Mouse (Mus musculus): ENCODE data around the gene Gm11213.
A peak's percentile ranks its signal among the peaks of the same experiment; 100 is the strongest.

The Gm11213 gene

DNA sequence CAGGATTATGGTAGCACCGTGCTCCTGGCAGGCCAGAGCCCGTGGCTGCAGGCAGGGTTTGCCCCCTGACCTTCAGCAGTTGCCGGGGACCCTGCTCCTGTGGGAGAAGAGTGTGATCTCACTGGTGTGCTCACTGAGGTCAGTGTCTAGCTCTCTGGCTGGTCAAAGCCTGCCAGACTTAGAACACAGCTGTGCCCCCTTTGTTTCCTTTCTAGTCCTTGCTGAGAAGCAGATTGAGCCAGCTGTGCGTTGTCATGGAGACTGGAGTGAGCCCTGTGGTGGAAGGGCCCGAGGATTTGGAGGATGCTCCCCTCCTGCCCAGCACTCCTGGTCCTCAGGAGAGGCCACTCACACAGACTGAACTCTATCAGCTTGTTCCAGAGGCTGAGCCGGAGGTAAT lies 25.0 kb downstream of the Gm11213 start:
- no peak for DNase-seq (ENCODE audit: low spot score)

DNA sequence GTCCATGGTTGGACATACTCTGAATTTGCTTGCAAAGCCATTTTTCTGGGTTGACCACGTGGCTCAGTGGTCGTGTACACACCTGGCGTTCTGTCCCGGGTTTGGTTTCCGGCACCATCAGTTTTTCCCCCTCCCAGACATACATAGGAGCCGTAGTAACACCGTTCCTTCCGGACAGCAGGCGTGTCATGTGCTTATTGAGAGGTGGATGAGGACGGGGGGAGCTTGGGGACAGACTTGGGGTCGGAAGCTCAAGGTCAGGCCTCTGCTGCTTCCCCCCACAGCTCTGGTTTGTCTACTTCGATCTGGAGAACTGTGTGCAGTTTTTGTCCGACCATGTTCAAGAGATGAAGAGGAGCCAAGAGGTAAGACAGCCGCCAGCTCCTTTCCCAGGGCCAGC lies 25.4 kb downstream of the Gm11213 start:
- no peak for DNase-seq (ENCODE audit: low spot score)

GRCm38 (mm10) chr4:63572621-63573020 lies 32.4 kb downstream of the Gm11213 start:
- no peak for DNase-seq (ENCODE audit: low spot score)

GRCm38 (mm10) chr4:63570208-63570781 lies 34.8 kb downstream of the Gm11213 start:
- DNase-seq (ENCODE audit: low spot score), result no peak

GRCm38 (mm10) chr4:63569322-63569721 lies 35.7 kb downstream of the Gm11213 start:
- no peak for DNase-seq (ENCODE audit: low spot score)

- no peak for DNase-seq (ENCODE audit: low spot score)
Measured at GRCm38 (mm10) chr4:63567712-63568390, 37.2 kb downstream of the Gm11213 start.

DNA sequence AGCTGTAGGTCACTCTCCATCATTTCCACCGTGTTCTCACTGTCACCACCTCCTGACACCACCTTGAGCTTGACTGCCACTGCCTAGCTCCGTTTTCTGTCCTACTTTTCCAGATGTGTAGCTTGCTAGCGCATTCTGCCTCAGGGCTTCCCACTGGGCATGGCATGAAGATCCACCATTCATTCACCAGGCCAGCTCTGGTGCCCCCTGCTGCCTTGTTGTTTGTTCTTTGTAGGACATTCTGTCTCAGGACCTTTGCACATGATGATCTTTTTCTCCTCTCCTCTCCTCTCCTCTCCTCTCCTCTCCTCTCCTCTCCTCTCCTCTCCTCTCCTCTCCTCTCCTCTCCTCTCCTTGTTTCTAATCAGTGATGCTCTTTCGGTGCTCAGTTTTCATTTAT lies 42.3 kb downstream of the Gm11213 start:
- DNase-seq (ENCODE audit: low spot score), result no peak

- DNase-seq (ENCODE audit: low spot score), result no peak
Measured at GRCm38 (mm10) chr4:63561861-63562675, 43.0 kb downstream of the Gm11213 start.

DNA sequence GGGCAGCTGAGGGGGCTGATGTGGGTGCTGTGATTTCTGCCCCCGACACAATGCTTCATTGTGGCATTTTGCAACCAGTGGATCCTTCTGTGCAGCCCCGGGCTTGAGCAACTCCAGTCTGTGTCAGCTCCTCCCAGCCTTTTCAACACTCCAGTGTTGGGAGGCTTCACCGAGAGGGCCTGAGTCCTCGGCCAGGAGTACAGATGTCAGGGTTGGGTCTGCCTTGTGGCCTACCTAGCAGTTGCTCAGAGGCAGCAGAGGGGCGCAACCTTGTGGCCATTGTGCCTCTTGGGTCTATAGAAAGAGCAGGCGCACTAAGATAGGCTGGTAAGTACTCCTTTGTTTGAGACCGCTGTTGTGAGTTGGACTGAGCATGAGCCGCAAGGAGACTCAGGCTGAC lies 45.0 kb downstream of the Gm11213 start:
- DNase-seq (ENCODE audit: low spot score), result no peak

- DNase-seq (ENCODE audit: low spot score), result no peak
Measured at GRCm38 (mm10) chr4:63559127-63559697, 45.8 kb downstream of the Gm11213 start.

DNA sequence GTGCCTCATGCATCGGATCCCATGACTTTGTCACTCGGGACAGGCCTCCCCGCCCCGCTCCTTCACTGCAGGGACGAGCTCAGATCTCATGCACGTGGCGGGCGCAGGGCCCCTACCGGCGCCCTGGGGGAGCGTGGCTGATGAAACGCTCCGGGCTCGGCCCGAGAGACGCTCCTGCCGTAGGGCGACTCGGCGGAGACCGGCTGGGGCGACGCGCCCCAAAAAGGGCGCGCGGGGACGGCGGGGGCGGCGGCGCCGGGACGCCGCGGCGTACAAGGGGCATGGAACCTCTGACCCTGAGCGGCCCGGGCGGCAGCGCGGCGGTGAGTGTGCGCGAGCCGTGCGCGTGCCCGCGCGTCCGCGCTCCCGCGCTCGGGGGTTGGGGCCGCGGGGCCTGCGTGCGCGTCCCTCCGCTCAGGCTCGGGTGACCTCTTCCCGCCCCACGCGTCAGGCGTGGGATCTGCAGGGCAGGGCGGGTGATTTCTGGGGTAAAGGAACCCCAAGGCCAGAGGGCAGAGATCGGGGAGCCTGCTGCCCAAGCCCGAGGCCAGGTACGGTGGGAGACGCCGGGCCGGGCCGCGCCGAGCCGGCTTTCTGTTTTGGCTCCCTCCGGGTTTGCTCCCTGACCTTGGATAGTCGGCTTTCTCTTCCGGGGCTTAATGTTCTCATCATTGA lies 46.5 kb downstream of the Gm11213 start, which contains the start of gene Tmem268:
Gene Tmem268 (plus strand): TSS at position 375 of the 675 bp plus-strand sequence.
- peak; percentile 57 for DNase-seq (ENCODE audit: low spot score)

- no peak for DNase-seq (ENCODE audit: low spot score)
Measured at GRCm38 (mm10) chr4:63557124-63558059, 47.7 kb downstream of the Gm11213 start.

DNA sequence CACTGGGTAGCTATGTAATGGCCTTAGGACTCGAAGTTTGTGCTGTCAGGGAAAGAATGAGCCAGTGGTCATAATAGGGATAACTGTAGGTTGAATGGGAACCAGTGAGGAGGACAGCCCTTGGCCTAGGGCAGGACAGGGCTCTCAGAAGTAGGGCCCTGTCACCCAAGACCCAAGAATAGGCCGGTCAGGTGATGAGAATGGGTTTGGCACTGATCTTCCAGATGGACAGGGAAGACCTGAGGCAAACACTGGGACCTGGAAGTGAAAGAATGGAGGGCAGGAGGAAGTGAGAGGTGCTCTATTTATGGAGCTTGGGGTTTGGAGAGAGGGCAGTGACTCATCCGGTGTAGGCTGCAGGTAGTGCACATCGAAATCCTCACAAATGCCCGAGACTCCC lies 48.4 kb downstream of the Gm11213 start:
- no peak for DNase-seq (ENCODE audit: low spot score)

- DNase-seq (ENCODE audit: low spot score), result no peak
Measured at GRCm38 (mm10) chr4:63555111-63555510, 50.0 kb downstream of the Gm11213 start.

DNA sequence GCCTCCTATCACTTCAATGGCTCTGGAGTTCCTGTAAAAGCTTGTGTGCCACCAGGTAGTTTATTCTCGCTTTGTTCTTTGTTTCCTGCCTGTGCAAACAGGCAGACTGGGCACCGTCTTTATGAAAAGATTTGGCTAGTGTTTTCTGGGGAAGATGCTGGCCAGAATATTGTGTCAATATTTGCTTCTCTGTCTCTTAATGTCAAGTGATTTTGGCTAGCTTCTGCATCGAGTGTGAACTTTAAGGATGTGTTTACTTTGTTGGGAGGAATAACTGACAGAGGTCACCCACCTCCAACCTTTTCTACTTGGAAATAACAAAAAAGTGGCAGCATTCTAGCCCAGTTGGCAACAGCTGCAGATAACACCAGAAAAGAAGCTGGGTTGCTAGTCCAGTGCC lies 50.4 kb downstream of the Gm11213 start:
- DNase-seq (ENCODE audit: low spot score), result no peak

DNA sequence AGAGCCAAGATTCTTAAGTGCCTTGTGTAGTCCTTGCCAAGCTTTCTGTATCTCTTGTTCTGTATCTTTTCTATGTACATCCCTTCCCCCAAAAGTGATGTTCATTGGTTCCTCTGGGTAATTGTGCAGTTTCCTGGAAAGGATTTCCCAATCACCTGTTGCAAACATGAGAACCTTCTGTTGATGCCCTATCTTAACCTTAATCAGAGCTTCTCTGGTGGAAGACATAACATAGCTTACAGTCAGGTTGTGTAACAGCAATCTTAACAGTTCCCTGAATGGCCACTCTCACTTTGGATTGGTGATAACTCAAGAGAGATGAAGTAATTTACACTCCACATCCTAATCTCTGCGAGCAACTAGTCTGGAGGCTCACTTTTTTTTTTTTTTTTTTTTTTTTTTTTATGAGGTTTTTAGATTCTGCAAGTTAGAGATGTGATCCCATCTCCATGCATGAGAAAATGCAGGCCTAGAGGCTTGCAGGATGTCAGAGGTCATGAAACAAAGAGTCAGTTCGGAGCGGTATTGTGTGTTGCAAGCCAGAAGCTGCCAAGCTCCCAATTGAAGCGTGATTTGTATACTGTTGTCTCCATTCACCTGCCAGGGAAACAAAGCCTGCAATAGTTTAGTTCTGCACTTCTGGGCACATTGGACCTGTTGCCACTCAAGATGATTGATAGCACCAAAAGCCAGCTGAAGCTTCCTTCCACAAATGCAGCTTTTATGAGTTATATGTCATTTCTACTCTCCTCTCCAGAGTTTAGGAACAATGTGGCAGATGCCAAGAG lies 51.1 kb downstream of the Gm11213 start:
- DNase-seq (ENCODE audit: low spot score), result no peak

GRCm38 (mm10) chr4:63552865-63553264 lies 52.2 kb downstream of the Gm11213 start:
- no peak for DNase-seq (ENCODE audit: low spot score)

GRCm38 (mm10) chr4:63550908-63551307 lies 54.2 kb downstream of the Gm11213 start:
- no peak for DNase-seq (ENCODE audit: low spot score)

DNA sequence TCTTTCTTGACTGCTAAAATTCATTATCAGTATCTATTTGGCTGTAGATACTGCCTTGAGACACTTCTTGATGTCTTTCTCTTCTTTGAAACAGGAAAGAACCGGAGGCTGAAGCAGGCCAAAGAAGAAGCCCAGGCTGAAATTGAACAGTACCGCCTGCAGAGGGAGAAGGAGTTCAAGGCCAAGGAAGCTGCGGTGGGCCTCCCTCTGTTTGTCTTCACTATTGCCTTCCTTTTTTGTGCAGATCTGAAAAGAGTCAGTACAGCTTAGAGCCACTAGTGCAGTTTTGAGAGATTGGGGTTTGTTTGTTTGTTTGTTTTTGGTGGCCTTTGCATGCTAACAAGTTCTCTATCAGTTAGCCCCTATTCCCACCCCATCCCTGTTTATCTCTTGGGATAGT lies 56.6 kb downstream of the Gm11213 start:
- no peak for DNase-seq (ENCODE audit: low spot score)

- no peak for DNase-seq (ENCODE audit: low spot score)
Measured at GRCm38 (mm10) chr4:63547799-63548198, 57.3 kb downstream of the Gm11213 start.
